Mouse (Mus musculus): Measurements from ENCODE around the gene Rras. TPM values are rescaled to one million over a fixed set of nuclear protein-coding genes. Genes with fewer than 3 reads are reported as not detected.
A peak's percentile ranks its signal among the peaks of the same experiment; 100 is the strongest.

The Rras gene
- polyA plus RNA-seq, 1 experiment from 2014 or later, result 44.9 TPM

GRCm38 (mm10) chr7:45048001-45048890 lies 30.5 kb downstream of the Rras start:
- WGBS, result 91% methylated on average over 37 of the region's 38 CpGs
- H3K4me2 ChIP-seq, result peak overlapping the region; percentile 5; the same call in 1 of the 2 replicates
- H3K9ac ChIP-seq, result no peak overlapping the region
- no peak overlapping the region for H3K27ac ChIP-seq
- H3K27me3 ChIP-seq, result no peaks in the 10 kb centered on the region
- peaks cover 31% of the 10 kb centered on the region for H3K4me1 ChIP-seq
- peaks cover 70% of the 10 kb centered on the region for H3K36me3 ChIP-seq
- H3K9me3 ChIP-seq, result no peaks in the 10 kb centered on the region
- H3K4me3 ChIP-seq, result no peak overlapping the region
- no peak for ATAC-seq (ENCODE audit: insufficient number of reproducible peaks, low FRiP score, low TSS enrichment, low read depth)

GRCm38 (mm10) chr7:45048923-45049657 lies 31.3 kb downstream of the Rras start:
- Histone ChIP-seq H3K9me3 (no peaks in the 10 kb centered on the region), H3K4me2 (no peak overlapping the region), H3K4me3 (no peak overlapping the region), H3K9ac (no peak overlapping the region), H3K27me3 (no peaks in the 10 kb centered on the region), H3K36me3 (peaks cover 61% of the 10 kb centered on the region), H3K4me1 (peaks cover 31% of the 10 kb centered on the region), H3K27ac (no peak overlapping the region)
- 90% methylated on average over 23 of the region's 23 CpGs for WGBS
- ATAC-seq (ENCODE audit: insufficient number of reproducible peaks, low FRiP score, low TSS enrichment, low read depth), result no peak

GRCm38 (mm10) chr7:45050945-45051600 lies 33.3 kb downstream of the Rras start:
- Histone ChIP-seq H3K4me1 (peaks cover 35% of the 10 kb centered on the region), H3K4me2 (peak overlapping the region; percentile 89), H3K9ac (0 out of 2 replicates have a peak overlapping the region, but pooled peaks have one; percentile 84), H3K27ac (peak overlapping the region; percentile 100), H3K4me3 (peak overlapping the region; percentile 82), H3K36me3 (peaks cover 43% of the 10 kb centered on the region), H3K27me3 (no peaks in the 10 kb centered on the region), H3K9me3 (no peaks in the 10 kb centered on the region)
- 0 out of 2 replicates have a peak, but pooled peaks have one; percentile 8 for ATAC-seq (ENCODE audit: insufficient number of reproducible peaks, low FRiP score, low TSS enrichment, low read depth)
- WGBS, result 8% methylated on average over 16 of the region's 16 CpGs

- H3K9ac ChIP-seq, result peak overlapping the region; percentile 84
- peak overlapping the region; percentile 89 for H3K4me2 ChIP-seq
- no peaks in the 10 kb centered on the region for H3K27me3 ChIP-seq
- H3K27ac ChIP-seq, result peak overlapping the region; percentile 100
- peaks cover 38% of the 10 kb centered on the region for H3K36me3 ChIP-seq
- 2% methylated on average over 13 of the region's 13 CpGs for WGBS
- H3K4me1 ChIP-seq, result peaks cover 35% of the 10 kb centered on the region
- no peaks in the 10 kb centered on the region for H3K9me3 ChIP-seq
- peak overlapping the region; percentile 82 for H3K4me3 ChIP-seq
- no peak for ATAC-seq (ENCODE audit: insufficient number of reproducible peaks, low FRiP score, low TSS enrichment, low read depth)
Observed at GRCm38 (mm10) chr7:45051601-45051974, 33.8 kb downstream of the Rras start.

- no peaks in the 10 kb centered on the region for H3K9me3 ChIP-seq
- ATAC-seq (ENCODE audit: insufficient number of reproducible peaks, low FRiP score, low TSS enrichment, low read depth), result no peak
Observed at GRCm38 (mm10) chr7:45052181-45052861, 34.6 kb downstream of the Rras start.

GRCm38 (mm10) chr7:45052862-45053116 lies 35.0 kb downstream of the Rras start, which contains the start of gene Prr12:
TSS of gene Prr12 (minus strand) at chr7:45052881.
- H3K36me3 ChIP-seq, result peaks cover 26% of the 10 kb centered on the region
- H3K27me3 ChIP-seq, result no peaks in the 10 kb centered on the region
- peak within 1 kb of the TSS; percentile 100 for H3K27ac ChIP-seq
- H3K4me3 ChIP-seq, result peak within 1 kb of the TSS; percentile 82
- peak within 1 kb of the TSS; percentile 89 for H3K4me2 ChIP-seq
- 0% methylated on average over 3 of the region's 18 CpGs for WGBS
- no peaks in the 10 kb centered on the region for H3K9me3 ChIP-seq
- H3K4me1 ChIP-seq, result peaks cover 32% of the 10 kb centered on the region
- peak within 1 kb of the TSS; percentile 84 for H3K9ac ChIP-seq
- peak; percentile 16 for ATAC-seq (ENCODE audit: insufficient number of reproducible peaks, low FRiP score, low TSS enrichment, low read depth)

More at GRCm38 (mm10) chr7:45052181-45052861, 34.6 kb downstream of the Rras start:
- Histone ChIP-seq H3K27ac (peak overlapping the region; percentile 100), H3K4me2 (peak overlapping the region; percentile 89), H3K9ac (peak overlapping the region; percentile 84), H3K27me3 (no peaks in the 10 kb centered on the region), H3K4me1 (peaks cover 32% of the 10 kb centered on the region), H3K4me3 (peak overlapping the region; percentile 82), H3K36me3 (peaks cover 30% of the 10 kb centered on the region)
- WGBS, result under 1% methylated on average over 36 of the region's 38 CpGs

- H3K9ac ChIP-seq, result peak overlapping the region; percentile 84
- peak overlapping the region; percentile 100 for H3K27ac ChIP-seq
- WGBS, result under 1% methylated on average over 36 of the region's 59 CpGs
- ATAC-seq (ENCODE audit: insufficient number of reproducible peaks, low FRiP score, low TSS enrichment, low read depth), result peak; percentile 66
- H3K4me1 ChIP-seq, result peaks cover 32% of the 10 kb centered on the region
- H3K9me3 ChIP-seq, result no peaks in the 10 kb centered on the region
- no peaks in the 10 kb centered on the region for H3K27me3 ChIP-seq
- peaks cover 22% of the 10 kb centered on the region for H3K36me3 ChIP-seq
- H3K4me3 ChIP-seq, result peak overlapping the region; percentile 82
- H3K4me2 ChIP-seq, result peak overlapping the region; percentile 89
Observed at GRCm38 (mm10) chr7:45053117-45053930, 35.6 kb downstream of the Rras start.

- Histone ChIP-seq H3K4me1 (peaks cover 27% of the 10 kb centered on the region), H3K4me3 (peak overlapping the region; percentile 82), H3K27me3 (no peaks in the 10 kb centered on the region), H3K27ac (peak overlapping the region; percentile 100), H3K9me3 (no peaks in the 10 kb centered on the region), H3K9ac (peak overlapping the region; percentile 84), H3K36me3 (peaks cover 22% of the 10 kb centered on the region), H3K4me2 (peak overlapping the region; percentile 89)
- ATAC-seq (ENCODE audit: insufficient number of reproducible peaks, low FRiP score, low TSS enrichment, low read depth), result peak; percentile 95
- WGBS, result under 1% methylated on average over 31 of the region's 33 CpGs
Observed at GRCm38 (mm10) chr7:45053931-45054510, 36.3 kb downstream of the Rras start.

- WGBS, result 66% methylated on average over 14 of the region's 14 CpGs
- Histone ChIP-seq H3K4me3 (no peak overlapping the region), H3K27ac (no peak overlapping the region), H3K9me3 (no peaks in the 10 kb centered on the region), H3K27me3 (no peaks in the 10 kb centered on the region), H3K9ac (no peak overlapping the region), H3K36me3 (peaks cover 13% of the 10 kb centered on the region; the same call in 1 of the 2 replicates), H3K4me1 (peaks cover 24% of the 10 kb centered on the region), H3K4me2 (no peak overlapping the region)
- ATAC-seq (ENCODE audit: insufficient number of reproducible peaks, low FRiP score, low TSS enrichment, low read depth), result no peak
Observed at GRCm38 (mm10) chr7:45056329-45056971, 38.7 kb downstream of the Rras start.

GRCm38 (mm10) chr7:45056972-45057348 lies 39.2 kb downstream of the Rras start:
- Histone ChIP-seq H3K27me3 (no peaks in the 10 kb centered on the region), H3K4me1 (peaks cover 22% of the 10 kb centered on the region), H3K4me3 (no peak overlapping the region), H3K27ac (no peak overlapping the region), H3K36me3 (peaks cover 13% of the 10 kb centered on the region; the same call in 1 of the 2 replicates), H3K9ac (no peak overlapping the region), H3K4me2 (no peak overlapping the region), H3K9me3 (no peaks in the 10 kb centered on the region)
- no peak for ATAC-seq (ENCODE audit: insufficient number of reproducible peaks, low FRiP score, low TSS enrichment, low read depth)
